Mouse (Mus musculus): ENCODE data around the gene Abhd5.

DNA sequence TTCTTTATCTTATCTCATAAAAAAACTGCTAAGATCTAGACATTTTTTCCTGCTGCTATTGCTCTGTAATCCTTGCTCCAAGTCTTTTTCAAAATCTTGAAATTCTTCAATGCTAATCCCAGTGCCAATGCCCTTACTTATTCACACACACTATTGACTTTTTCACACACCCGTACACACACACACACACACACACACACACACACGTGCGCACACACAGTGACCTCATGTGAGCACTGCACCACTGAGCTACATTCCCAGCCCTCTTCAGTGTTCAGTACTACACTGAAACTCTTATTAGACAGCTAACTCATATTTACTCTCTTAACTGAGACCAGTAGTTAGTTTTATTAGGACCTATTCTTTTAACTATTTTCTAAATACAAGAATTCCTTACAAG, 2.8 kb downstream of the Abhd5 start:
- TF ChIP-seq CTCF (IDR thresholded peaks at IDR 0.05; ENCODE audit: borderline replicate concordance, insufficient read depth, low read depth, low read length) (no peak), POLR2A (IDR thresholded peaks at IDR 0.05; ENCODE audit: borderline replicate concordance, insufficient read depth, low read length) (no peak)

Measured in cerebellum, adult 2 months (tissue).